Mouse (Mus musculus) hindbrain, embryonic 15.5 days (tissue): ENCODE data around the gene Cpt2. TPM values are rescaled to one million over a fixed set of nuclear protein-coding genes. Genes with fewer than 3 reads are reported as not detected.
A peak's percentile ranks its signal among the peaks of the same experiment; 100 is the strongest.

Experiments
- ATAC-seq: fragments of 200-750 bp; cut with Nextera tagmentation; 2 replicates; pipeline ENCODE4 v1.8.0; 2017; ENCODE audit warnings: low read depth, moderate number of reproducible peaks, moderate TSS enrichment; ENCODE audit not compliant: low FRiP score
- H3K27ac ChIP-seq: fragments of 300-500 bp; sonication (generic); replicated peaks from 2 replicates; pipeline ENCODE4 v1.5.1; 2015; ENCODE audit warnings: mild to moderate bottlenecking, inconsistent platforms
- H3K27me3 ChIP-seq: fragments of 300-500 bp; sonication (generic); 2 replicates; pipeline ENCODE4 v1.6.1; 2015; ENCODE audit warnings: control low read depth, inconsistent platforms
- H3K36me3 ChIP-seq: fragments of 300-500 bp; sonication (generic); 2 replicates; pipeline ENCODE4 v1.6.1; 2015; ENCODE audit warnings: control low read depth, inconsistent platforms
- H3K4me1 ChIP-seq: fragments of 300-500 bp; sonication (generic); replicated peaks from 2 replicates; pipeline ENCODE4 v1.6.1; 2015; ENCODE audit warnings: control low read depth, inconsistent platforms
- H3K4me2 ChIP-seq: fragments of 300-500 bp; sonication (generic); 2 replicates; pipeline ENCODE4 v1.6.1; 2015; ENCODE audit warnings: moderate library complexity, mild to moderate bottlenecking, inconsistent platforms
- H3K4me3 ChIP-seq: fragments of 300-500 bp; sonication (generic); 2 replicates; pipeline ENCODE4 v1.5.1; 2015; ENCODE audit warnings: mild to moderate bottlenecking, inconsistent platforms
- H3K9ac ChIP-seq: fragments of 300-500 bp; sonication (generic); 2 replicates; pipeline ENCODE4 v1.6.1; 2015; ENCODE audit warnings: inconsistent platforms
- H3K9me3 ChIP-seq: fragments of 300-500 bp; sonication (generic); 2 replicates; pipeline ENCODE4 v1.6.1; 2016; ENCODE audit warnings: control low read depth, inconsistent platforms
- WGBS: fragments of 180-500 bp; shearing (Covaris S2); methylation state at CpG from one replicate; pipeline ENCODE4 v1.1.7; 2015; 5-methylcytosine and 5-hydroxymethylcytosine counted together
- polyA plus RNA-seq: library from polyadenylated mRNA; unstranded; fragments of >200 nt; fragmentation: Nextera tagmentation; extraction: Ambion mirVana; gene quantifications from 2 replicates; pipeline ENCODE4 v1.2.1, GENCODE M21; 2015

Gene Cpt2
- polyA plus RNA-seq, 1 experiment from 2014 or later: 16.2 TPM

GRCm38 (mm10) chr4:107944141-107944540 lies 20.7 kb upstream of the Cpt2 start:
- Histone ChIP-seq H3K4me2 (no peak overlapping the region), H3K9ac (no peak overlapping the region), H3K27ac (no peak overlapping the region), H3K27me3 (no peaks in the 10 kb centered on the region), H3K4me3 (no peak overlapping the region), H3K9me3 (no peaks in the 10 kb centered on the region), H3K4me1 (no peaks in the 10 kb centered on the region), H3K36me3 (no peaks in the 10 kb centered on the region)
- 79% methylated on average over 2 of the region's 2 CpGs for WGBS
- ATAC-seq: no peak

GRCm38 (mm10) chr4:107942741-107943140 lies 19.3 kb upstream of the Cpt2 start:
- Histone ChIP-seq H3K4me1 (no peaks in the 10 kb centered on the region), H3K36me3 (no peaks in the 10 kb centered on the region), H3K27ac (no peak overlapping the region), H3K27me3 (no peaks in the 10 kb centered on the region), H3K4me3 (no peak overlapping the region), H3K9me3 (no peaks in the 10 kb centered on the region), H3K4me2 (no peak overlapping the region), H3K9ac (no peak overlapping the region)
- no peak for ATAC-seq
- 92% methylated on average over 7 of the region's 7 CpGs for WGBS

- Histone ChIP-seq H3K4me3 (no peak overlapping the region), H3K27ac (no peak overlapping the region), H3K36me3 (no peaks in the 10 kb centered on the region), H3K9ac (no peak overlapping the region), H3K27me3 (no peaks in the 10 kb centered on the region), H3K4me1 (0 out of 2 replicates have a peak, but pooled peaks cover 4% of the 10 kb centered on the region), H3K4me2 (no peak overlapping the region), H3K9me3 (no peaks in the 10 kb centered on the region)
- 74% methylated on average over 2 of the region's 2 CpGs for WGBS
- no peak for ATAC-seq
These were observed 14.7 kb upstream of the Cpt2 start for GRCm38 (mm10) chr4:107938124-107938523.

- Histone ChIP-seq H3K9me3 (no peaks in the 10 kb centered on the region), H3K4me1 (0 out of 2 replicates have a peak, but pooled peaks cover 4% of the 10 kb centered on the region), H3K27ac (no peak overlapping the region), H3K9ac (no peak overlapping the region), H3K4me2 (no peak overlapping the region), H3K4me3 (no peak overlapping the region), H3K36me3 (no peaks in the 10 kb centered on the region), H3K27me3 (no peaks in the 10 kb centered on the region)
- 27% methylated on average over 6 of the region's 6 CpGs for WGBS
- no peak for ATAC-seq
These were observed 13.9 kb upstream of the Cpt2 start for GRCm38 (mm10) chr4:107937338-107937737.

GRCm38 (mm10) chr4:107935254-107935653 lies 11.8 kb upstream of the Cpt2 start:
- no peak for ATAC-seq
- no peak overlapping the region for H3K9ac ChIP-seq

GRCm38 (mm10) chr4:107933239-107933638 lies 9.8 kb upstream of the Cpt2 start:
- Histone ChIP-seq H3K4me3 (no peak overlapping the region), H3K4me1 (0 out of 2 replicates have a peak, but pooled peaks cover 4% of the 10 kb centered on the region), H3K9ac (no peak overlapping the region), H3K9me3 (no peaks in the 10 kb centered on the region), H3K27me3 (no peaks in the 10 kb centered on the region), H3K27ac (no peak overlapping the region), H3K36me3 (no peaks in the 10 kb centered on the region), H3K4me2 (no peak overlapping the region)
- ATAC-seq: no peak
- WGBS: 80% methylated on average over 8 of the region's 8 CpGs

More at GRCm38 (mm10) chr4:107935254-107935653, 11.8 kb upstream of the Cpt2 start:
- Histone ChIP-seq H3K27ac (no peak overlapping the region), H3K36me3 (no peaks in the 10 kb centered on the region), H3K4me3 (no peak overlapping the region), H3K4me1 (0 out of 2 replicates have a peak, but pooled peaks cover 4% of the 10 kb centered on the region), H3K9me3 (no peaks in the 10 kb centered on the region), H3K4me2 (no peak overlapping the region), H3K27me3 (no peaks in the 10 kb centered on the region)
- WGBS: 73% methylated on average over 3 of the region's 3 CpGs

- Histone ChIP-seq H3K27ac (no peak overlapping the region), H3K9me3 (no peaks in the 10 kb centered on the region)
These were observed 8.0 kb upstream of the Cpt2 start for GRCm38 (mm10) chr4:107931453-107931852.

GRCm38 (mm10) chr4:107928726-107929125 lies 5.3 kb upstream of the Cpt2 start:
- Histone ChIP-seq H3K4me2 (no peak overlapping the region), H3K4me3 (no peak overlapping the region), H3K9ac (no peak overlapping the region), H3K27me3 (no peaks in the 10 kb centered on the region), H3K36me3 (no peaks in the 10 kb centered on the region), H3K9me3 (no peaks in the 10 kb centered on the region), H3K27ac (no peak overlapping the region), H3K4me1 (0 out of 2 replicates have a peak, but pooled peaks cover under 1% of the 10 kb centered on the region)
- no peak for ATAC-seq
- WGBS: 82% methylated on average over 2 of the region's 2 CpGs

More at GRCm38 (mm10) chr4:107931453-107931852, 8.0 kb upstream of the Cpt2 start:
- Histone ChIP-seq H3K36me3 (no peaks in the 10 kb centered on the region), H3K4me2 (no peak overlapping the region), H3K9ac (no peak overlapping the region), H3K27me3 (no peaks in the 10 kb centered on the region), H3K4me1 (no peaks in the 10 kb centered on the region), H3K4me3 (no peak overlapping the region)
- WGBS: 83% methylated on average over 3 of the region's 3 CpGs
- no peak for ATAC-seq

GRCm38 (mm10) chr4:107928269-107928668 lies 4.9 kb upstream of the Cpt2 start:
- no peak overlapping the region for H3K4me3 ChIP-seq
- H3K4me2 ChIP-seq: no peak overlapping the region
- no peak overlapping the region for H3K27ac ChIP-seq
- ATAC-seq: no peak
- H3K4me1 ChIP-seq: peaks cover 4% of the 10 kb centered on the region; the same call in 1 of the 2 replicates
- 65% methylated on average over 2 of the region's 2 CpGs for WGBS
- H3K9me3 ChIP-seq: no peaks in the 10 kb centered on the region
- H3K36me3 ChIP-seq: no peaks in the 10 kb centered on the region
- no peak overlapping the region for H3K9ac ChIP-seq
- H3K27me3 ChIP-seq: no peaks in the 10 kb centered on the region

GRCm38 (mm10) chr4:107923803-107924194 lies 389 bp upstream of the Cpt2 start:
- Histone ChIP-seq H3K4me3 (peak overlapping the region; percentile 64), H3K4me1 (peaks cover 17% of the 10 kb centered on the region), H3K9ac (peak overlapping the region; percentile 67; the same call in 1 of the 2 replicates), H3K27ac (no peak overlapping the region), H3K9me3 (no peaks in the 10 kb centered on the region), H3K36me3 (no peaks in the 10 kb centered on the region), H3K4me2 (peak overlapping the region; percentile 89), H3K27me3 (no peaks in the 10 kb centered on the region)
- no peak for ATAC-seq
- WGBS: 45% methylated on average over 7 of the region's 7 CpGs

GRCm38 (mm10) chr4:107921952-107922351 lies 1.5 kb downstream of the Cpt2 start:
- H3K27ac ChIP-seq: peak overlapping the region; percentile 21; the same call in 1 of the 2 replicates
- no peaks in the 10 kb centered on the region for H3K9me3 ChIP-seq
- H3K4me3 ChIP-seq: no peak overlapping the region
- WGBS: 46% methylated on average over 4 of the region's 4 CpGs
- peak overlapping the region; percentile 89 for H3K4me2 ChIP-seq
- ATAC-seq: no peak
- H3K4me1 ChIP-seq: peaks cover 17% of the 10 kb centered on the region
- no peaks in the 10 kb centered on the region for H3K27me3 ChIP-seq
- no peaks in the 10 kb centered on the region for H3K36me3 ChIP-seq
- H3K9ac ChIP-seq: no peak overlapping the region

- Histone ChIP-seq H3K4me2 (no peak overlapping the region), H3K4me1 (peaks cover 17% of the 10 kb centered on the region)
- ATAC-seq: no peak
These were observed 2.2 kb downstream of the Cpt2 start for GRCm38 (mm10) chr4:107921152-107921695.

GRCm38 (mm10) chr4:107920336-107920735 lies 3.1 kb downstream of the Cpt2 start:
- Histone ChIP-seq H3K9me3 (no peaks in the 10 kb centered on the region), H3K4me2 (no peak overlapping the region), H3K27ac (no peak overlapping the region), H3K27me3 (no peaks in the 10 kb centered on the region), H3K36me3 (no peaks in the 10 kb centered on the region), H3K9ac (no peak overlapping the region), H3K4me1 (peaks cover 17% of the 10 kb centered on the region), H3K4me3 (no peak overlapping the region)
- 87% methylated on average over 2 of the region's 2 CpGs for WGBS
- ATAC-seq: no peak

More at GRCm38 (mm10) chr4:107921152-107921695, 2.2 kb downstream of the Cpt2 start:
- Histone ChIP-seq H3K27ac (no peak overlapping the region), H3K36me3 (no peaks in the 10 kb centered on the region), H3K9me3 (no peaks in the 10 kb centered on the region), H3K9ac (no peak overlapping the region), H3K4me3 (no peak overlapping the region), H3K27me3 (no peaks in the 10 kb centered on the region)
- WGBS: 79% methylated on average over 8 of the region's 8 CpGs
